Mouse (Mus musculus) olfactory bulb, adult 2 months (tissue): ENCODE measurements around the gene Efcab2. TPM values are rescaled to one million over a fixed set of nuclear protein-coding genes. Genes with fewer than 3 reads are reported as not detected.

Source experiments
- H3K27ac ChIP-seq: fragments of 200-500 bp; 2 replicates; pipeline ENCODE4 v1.5.1; 2012; ENCODE audit warnings: low read depth, low read length; ENCODE audit not compliant: insufficient read depth
- H3K4me1 ChIP-seq: fragments of 200-500 bp; 2 replicates; pipeline ENCODE4 v1.6.1; 2012; ENCODE audit warnings: low read length; ENCODE audit not compliant: control insufficient read depth, insufficient read depth
- H3K4me3 ChIP-seq: fragments of 200-500 bp; 2 replicates; pipeline ENCODE4 v1.5.1; 2012; ENCODE audit warnings: mild to moderate bottlenecking, low read depth, low read length, moderate library complexity; ENCODE audit not compliant: insufficient read depth
- CTCF ChIP-seq: fragments of 200-500 bp; IDR thresholded peaks from 2 replicates; pipeline ENCODE4 v1.5.1; 2012; ENCODE audit warnings: low read depth, mild to moderate bottlenecking, low read length, moderate library complexity; ENCODE audit not compliant: insufficient read depth
- POLR2A ChIP-seq: fragments of 200-500 bp; IDR thresholded peaks from 2 replicates; pipeline ENCODE4 v1.6.1; 2012; ENCODE audit warnings: mild to moderate bottlenecking, low read depth, low read length, moderate library complexity; ENCODE audit not compliant: insufficient read depth
- WGBS: fragments of 180-500 bp; shearing (Covaris S2); methylation state at CpG from one replicate; pipeline ENCODE4 v1.1.7; 2018; 5-methylcytosine and 5-hydroxymethylcytosine counted together
- polyA plus RNA-seq: library from polyadenylated mRNA; stranded (reverse); fragments of >200 nt; gene quantifications from 2 replicates; pipeline ENCODE4 v1.2.4, GENCODE M21; 2012; ENCODE audit warnings: low replicate concordance; ENCODE audit not compliant: missing spikeins, insufficient read depth, insufficient read length

Gene Efcab2
- polyA plus RNA-seq, 1 experiment, result not detected

- TF ChIP-seq CTCF, result no peak
- TF ChIP-seq POLR2A, result no peak
- WGBS, result under 1% methylated on average over 59 of the region's 59 CpGs
- no peak overlapping the region for H3K27ac ChIP-seq
- peak overlapping the region; percentile 55 for H3K4me3 ChIP-seq
- H3K4me1 ChIP-seq, result peaks cover 23% of the 10 kb centered on the region
Measured at GRCm38 (mm10) chr1:178527547-178528361, 121.9 kb downstream of the Efcab2 start.

- peaks cover 23% of the 10 kb centered on the region for H3K4me1 ChIP-seq
- TF ChIP-seq POLR2A (no peak), CTCF (no peak)
- under 1% methylated on average over 92 of the region's 92 CpGs for WGBS
- no peak within 1 kb of the TSS for H3K27ac ChIP-seq
- H3K4me3 ChIP-seq, result peak within 1 kb of the TSS; percentile 55
Measured at GRCm38 (mm10) chr1:178528431-178529351, 122.8 kb downstream of the Efcab2 start, which contains the start of gene Kif26b. TSS of gene Kif26b (plus strand) at chr1:178529125.

GRCm38 (mm10) chr1:178529512-178530300, 123.8 kb downstream of the Efcab2 start:
- peak overlapping the region; percentile 55 for H3K4me3 ChIP-seq
- WGBS, result under 1% methylated on average over 38 of the region's 38 CpGs
- H3K27ac ChIP-seq, result no peak overlapping the region
- TF ChIP-seq CTCF, result no peak
- TF ChIP-seq POLR2A, result no peak
- peaks cover 23% of the 10 kb centered on the region for H3K4me1 ChIP-seq

- Histone ChIP-seq H3K4me1 (peaks cover 23% of the 10 kb centered on the region), H3K4me3 (peak overlapping the region; percentile 55), H3K27ac (no peak overlapping the region)
- under 1% methylated on average over 61 of the region's 62 CpGs for WGBS
- peak; percentile 69 for TF ChIP-seq CTCF
- TF ChIP-seq POLR2A, result no peak
Measured at GRCm38 (mm10) chr1:178530301-178531078, 124.6 kb downstream of the Efcab2 start.

Other genes with a start within 250 kb of the Efcab2 start
- not detected in 2 replicates for gene Desi2, start 218.7 kb upstream of the Efcab2 start, polyA plus RNA-seq
- not detected in 2 replicates for gene Cox20, start 87.0 kb upstream of the Efcab2 start, polyA plus RNA-seq
- 351 and 2,130 TPM in 2 replicates for gene Hnrnpu, start 68.3 kb upstream of the Efcab2 start, polyA plus RNA-seq
- not detected in 2 replicates for gene Kif26b, start 123.0 kb downstream of the Efcab2 start, polyA plus RNA-seq